Mouse (Mus musculus) liver, embryonic 16.5 days (tissue): Measurements from ENCODE around the gene Pdpn. TPM values are rescaled to one million over a fixed set of nuclear protein-coding genes. Genes with fewer than 3 reads are reported as not detected.

Source experiments
- ATAC-seq: fragments of 200-750 bp; cut with Nextera tagmentation; 2 replicates; pipeline ENCODE4 v1.8.0; 2017; ENCODE audit warnings: low read depth, mild to moderate bottlenecking, moderate number of reproducible peaks, moderate library complexity
- H3K27ac ChIP-seq: fragments of 300-500 bp; sonication (generic); 2 replicates; pipeline ENCODE4 v1.5.1; 2014; ENCODE audit warnings: mild to moderate bottlenecking, low read length
- H3K27me3 ChIP-seq: fragments of 300-500 bp; sonication (generic); 2 replicates; pipeline ENCODE4 v1.6.1; 2014; ENCODE audit warnings: low read depth, low read length, mixed read lengths; ENCODE audit not compliant: control insufficient read depth, insufficient read depth
- H3K36me3 ChIP-seq: fragments of 300-500 bp; sonication (generic); 2 replicates; pipeline ENCODE4 v1.6.1; 2014; ENCODE audit warnings: mild to moderate bottlenecking; ENCODE audit not compliant: control insufficient read depth, insufficient read depth
- H3K4me1 ChIP-seq: fragments of 300-500 bp; sonication (generic); 2 replicates; pipeline ENCODE4 v1.6.1; 2014; ENCODE audit warnings: low read depth, low read length, mixed read lengths; ENCODE audit not compliant: control insufficient read depth
- H3K4me2 ChIP-seq: fragments of 300-500 bp; sonication (generic); 2 replicates; pipeline ENCODE4 v1.6.1; 2014; ENCODE audit warnings: low read depth, low read length, mixed read lengths
- H3K4me3 ChIP-seq: fragments of 300-500 bp; sonication (generic); 2 replicates; pipeline ENCODE4 v1.5.1; 2014; ENCODE audit warnings: low read depth, mild to moderate bottlenecking, low read length
- H3K9ac ChIP-seq: fragments of 300-500 bp; sonication (generic); 2 replicates; pipeline ENCODE4 v1.6.1; 2014; ENCODE audit warnings: low read depth, low read length
- H3K9me3 ChIP-seq: fragments of 300-500 bp; sonication (generic); replicated peaks from 2 replicates; pipeline ENCODE4 v1.6.1; 2016; ENCODE audit warnings: low read length; ENCODE audit not compliant: control insufficient read depth
- WGBS: fragments of 180-500 bp; shearing (Covaris S2); extraction: QIAGEN DNeasy Blood & Tissue Kit; methylation state at CpG from one replicate; pipeline ENCODE4 v1.1.7; 2014; ENCODE audit not compliant: insufficient replicate concordance; 5-methylcytosine and 5-hydroxymethylcytosine counted together
- polyA plus RNA-seq: library from polyadenylated mRNA; unstranded; fragments of >200 nt; fragmentation: Nextera tagmentation; extraction: Ambion mirVana; gene quantifications from 2 replicates; pipeline ENCODE4 v1.2.1, GENCODE M21; 2015

Pdpn gene
- polyA plus RNA-seq, 1 experiment from 2014 or later: 1.5 TPM

DNA sequence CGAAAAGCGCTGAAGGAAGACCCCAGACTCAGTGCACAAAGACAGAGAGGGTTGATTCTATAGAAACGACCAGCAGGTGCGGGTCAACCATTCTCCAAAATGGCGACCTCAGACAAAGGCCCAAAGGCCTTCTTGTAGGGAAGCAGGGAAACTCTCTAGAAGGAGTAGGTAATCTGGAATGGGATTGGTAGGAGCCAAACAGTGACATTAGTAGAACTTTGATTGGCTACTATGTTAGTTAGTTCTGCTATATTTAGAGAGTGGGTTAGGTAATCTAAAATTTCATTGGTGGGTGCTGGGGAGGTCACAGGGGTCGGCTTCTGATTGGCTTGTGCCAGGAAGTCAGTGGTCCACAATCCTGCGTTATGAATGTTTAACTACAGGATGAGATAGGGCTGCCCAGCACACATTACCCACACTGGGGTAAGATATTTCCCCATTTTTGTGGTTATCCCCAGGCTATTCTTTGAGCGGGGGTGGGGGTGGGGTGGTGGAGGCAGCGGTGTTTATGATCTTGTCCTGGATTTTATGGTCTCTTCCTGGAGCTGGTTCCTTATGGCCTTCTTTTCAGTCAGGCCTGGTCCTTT lies 59.7 kb downstream of the Pdpn start:
- WGBS: 48% methylated on average over 9 of the region's 9 CpGs
- Histone ChIP-seq H3K4me3 (no peak overlapping the region), H3K27me3 (no peaks in the 10 kb centered on the region), H3K4me1 (no peaks in the 10 kb centered on the region; the same call in 1 of the 2 replicates), H3K4me2 (no peak overlapping the region), H3K9ac (no peak overlapping the region), H3K36me3 (no peaks in the 10 kb centered on the region), H3K27ac (no peak overlapping the region), H3K9me3 (no peaks in the 10 kb centered on the region)
- ATAC-seq: no peak; the same call in 1 of the 2 replicates

GRCm38 (mm10) chr4:143239117-143239516 lies 60.2 kb downstream of the Pdpn start:
- Histone ChIP-seq H3K4me2 (no peak overlapping the region), H3K36me3 (no peaks in the 10 kb centered on the region), H3K27ac (no peak overlapping the region), H3K4me1 (no peaks in the 10 kb centered on the region; the same call in 1 of the 2 replicates), H3K9me3 (0 out of 2 replicates have a peak, but pooled peaks cover 2% of the 10 kb centered on the region), H3K4me3 (no peak overlapping the region), H3K27me3 (no peaks in the 10 kb centered on the region), H3K9ac (no peak overlapping the region)
- WGBS: 60% methylated on average over 5 of the region's 5 CpGs
- ATAC-seq: 0 out of 2 replicates have a peak, but pooled peaks have one; percentile 7

DNA sequence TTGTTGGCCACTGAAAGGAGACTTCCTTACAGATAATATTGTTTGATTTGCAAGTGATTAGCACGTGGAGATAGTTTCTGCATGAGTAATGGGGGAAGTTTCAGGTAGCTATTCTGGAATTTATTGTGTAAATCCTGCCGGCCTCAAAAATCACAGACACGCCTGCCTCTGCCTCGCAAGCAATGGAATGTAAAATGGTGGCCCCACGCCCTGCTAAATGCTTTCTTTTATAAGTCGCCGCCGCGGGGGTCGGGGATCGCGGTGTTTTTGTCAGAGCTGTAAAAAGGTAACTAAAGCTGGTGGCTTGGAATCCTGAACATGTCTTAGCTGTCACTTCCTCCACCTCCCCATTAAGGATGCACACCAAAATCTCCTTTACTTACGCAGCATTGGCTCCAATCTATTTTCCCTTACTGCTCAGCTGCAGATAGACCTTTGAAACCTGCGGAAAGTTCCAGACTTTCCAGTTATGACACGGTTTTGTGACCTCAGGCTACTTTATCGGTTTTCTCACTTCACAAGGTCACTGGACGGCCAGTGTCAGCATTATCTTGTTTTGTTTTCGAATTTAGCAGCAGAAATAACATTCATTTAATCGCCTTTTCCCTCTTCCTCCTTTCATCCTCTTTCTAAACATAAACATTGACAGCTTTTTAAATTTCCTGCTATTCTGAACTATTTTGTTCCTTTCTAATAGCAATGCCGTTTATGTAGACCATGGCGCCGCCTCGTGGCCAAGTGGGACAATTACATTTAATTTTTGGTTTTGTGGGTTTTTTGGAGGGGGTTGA lies 60.9 kb downstream of the Pdpn start:
- ATAC-seq: no peak
- Histone ChIP-seq H3K36me3 (no peaks in the 10 kb centered on the region), H3K27ac (no peak overlapping the region), H3K9me3 (0 out of 2 replicates have a peak, but pooled peaks cover 2% of the 10 kb centered on the region), H3K9ac (no peak overlapping the region), H3K4me1 (no peaks in the 10 kb centered on the region; the same call in 1 of the 2 replicates), H3K27me3 (no peaks in the 10 kb centered on the region), H3K4me2 (peak overlapping the region; percentile 47), H3K4me3 (peak overlapping the region; percentile 18)
- 15% methylated on average over 23 of the region's 23 CpGs for WGBS

DNA sequence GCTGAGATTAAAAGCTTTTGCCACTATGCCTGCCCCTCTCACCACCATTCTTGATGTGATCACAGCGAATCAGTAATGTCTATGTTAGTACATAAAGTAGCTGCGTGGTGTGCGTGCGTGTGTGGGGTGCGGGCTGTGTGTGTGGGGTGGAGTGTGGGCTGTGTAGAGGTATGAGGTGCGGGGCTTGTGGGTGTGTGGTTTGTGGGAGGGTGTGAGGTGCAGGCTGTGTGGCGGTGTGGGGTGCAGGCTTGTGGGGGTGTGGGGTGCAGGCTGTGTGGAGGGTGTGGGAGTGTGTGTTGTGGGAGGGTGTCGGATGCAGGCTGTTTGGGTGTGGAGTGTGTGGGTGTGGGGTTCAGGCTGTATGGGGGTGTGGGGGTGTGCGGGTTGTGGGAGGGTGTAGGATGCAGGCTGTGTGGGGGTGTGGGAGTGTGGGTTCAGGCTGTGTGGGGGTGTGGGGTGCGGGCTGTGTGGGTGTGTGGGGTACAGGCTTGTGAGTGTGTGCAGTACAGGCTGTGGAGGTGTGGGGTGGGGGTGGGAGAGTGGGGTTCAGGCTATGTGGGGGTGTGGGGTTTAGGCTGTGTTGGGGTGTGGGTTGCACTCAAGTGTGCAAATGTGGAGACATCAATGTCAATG lies 67.5 kb downstream of the Pdpn start:
- no peak overlapping the region for H3K4me3 ChIP-seq
- H3K4me1 ChIP-seq: no peaks in the 10 kb centered on the region
- H3K27me3 ChIP-seq: no peaks in the 10 kb centered on the region
- no peak for ATAC-seq
- 0 out of 2 replicates have a peak, but pooled peaks cover 2% of the 10 kb centered on the region for H3K9me3 ChIP-seq
- no peak overlapping the region for H3K4me2 ChIP-seq
- no peak overlapping the region for H3K9ac ChIP-seq
- no peak overlapping the region for H3K27ac ChIP-seq
- 70% methylated on average over 10 of the region's 10 CpGs for WGBS
- no peaks in the 10 kb centered on the region for H3K36me3 ChIP-seq

DNA sequence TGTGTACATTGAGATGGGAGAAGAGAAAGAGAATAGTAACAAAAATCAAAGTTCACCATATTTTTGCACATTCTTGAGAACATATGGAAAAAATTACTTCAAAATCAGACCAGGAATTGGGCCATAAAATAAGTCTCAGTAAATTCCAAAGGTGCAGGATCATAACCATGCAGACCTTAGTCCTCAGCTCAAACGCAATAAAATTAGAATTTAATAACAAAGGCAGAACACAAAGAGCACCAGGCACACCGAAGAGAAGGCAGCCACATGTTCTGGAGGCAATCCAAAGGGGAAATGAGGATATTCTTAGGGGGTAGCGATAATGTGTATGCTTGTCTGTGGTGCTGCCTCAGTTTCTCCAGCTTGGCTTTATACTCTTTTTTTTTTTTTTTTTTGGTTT lies 68.3 kb downstream of the Pdpn start:
- 70% methylated on average over 3 of the region's 3 CpGs for WGBS
- Histone ChIP-seq H3K9ac (no peak overlapping the region), H3K4me1 (no peaks in the 10 kb centered on the region), H3K36me3 (no peaks in the 10 kb centered on the region), H3K4me2 (no peak overlapping the region), H3K4me3 (no peak overlapping the region), H3K9me3 (0 out of 2 replicates have a peak, but pooled peaks cover 2% of the 10 kb centered on the region), H3K27ac (no peak overlapping the region), H3K27me3 (no peaks in the 10 kb centered on the region)
- no peak for ATAC-seq

GRCm38 (mm10) chr4:143227976-143228375 lies 71.4 kb downstream of the Pdpn start:
- no peak for ATAC-seq
- 49% methylated on average over 5 of the region's 5 CpGs for WGBS
- no peak overlapping the region for H3K4me2 ChIP-seq
- no peaks in the 10 kb centered on the region for H3K9me3 ChIP-seq
- no peaks in the 10 kb centered on the region for H3K36me3 ChIP-seq
- H3K27me3 ChIP-seq: no peaks in the 10 kb centered on the region
- H3K4me3 ChIP-seq: no peak overlapping the region
- no peak overlapping the region for H3K9ac ChIP-seq
- H3K27ac ChIP-seq: no peak overlapping the region
- no peaks in the 10 kb centered on the region for H3K4me1 ChIP-seq

GRCm38 (mm10) chr4:143225886-143226285 lies 73.5 kb downstream of the Pdpn start:
- Histone ChIP-seq H3K27me3 (no peaks in the 10 kb centered on the region), H3K27ac (no peak overlapping the region), H3K9me3 (no peaks in the 10 kb centered on the region), H3K4me3 (no peak overlapping the region), H3K4me2 (no peak overlapping the region), H3K4me1 (no peaks in the 10 kb centered on the region), H3K36me3 (no peaks in the 10 kb centered on the region), H3K9ac (no peak overlapping the region)
- ATAC-seq: no peak
- WGBS: 50% methylated on average over 9 of the region's 9 CpGs

- no peak overlapping the region for H3K9ac ChIP-seq
- no peaks in the 10 kb centered on the region for H3K27me3 ChIP-seq
- H3K4me1 ChIP-seq: no peaks in the 10 kb centered on the region
- no peak overlapping the region for H3K27ac ChIP-seq
- H3K4me2 ChIP-seq: no peak overlapping the region
- no peak for ATAC-seq
- no peaks in the 10 kb centered on the region for H3K9me3 ChIP-seq
- no peak overlapping the region for H3K4me3 ChIP-seq
- 20% methylated on average over 9 of the region's 9 CpGs for WGBS
- no peaks in the 10 kb centered on the region for H3K36me3 ChIP-seq
Observed at GRCm38 (mm10) chr4:143219316-143219751, 80.0 kb downstream of the Pdpn start.

- WGBS: 53% methylated on average over 2 of the region's 2 CpGs
Observed at GRCm38 (mm10) chr4:143218858-143219257, 80.5 kb downstream of the Pdpn start.

More at GRCm38 (mm10) chr4:143218858-143219257, 80.5 kb downstream of the Pdpn start:
- no peak overlapping the region for H3K4me3 ChIP-seq
- H3K36me3 ChIP-seq: no peaks in the 10 kb centered on the region
- H3K27me3 ChIP-seq: no peaks in the 10 kb centered on the region
- H3K9me3 ChIP-seq: no peaks in the 10 kb centered on the region
- H3K4me1 ChIP-seq: no peaks in the 10 kb centered on the region
- H3K9ac ChIP-seq: no peak overlapping the region
- H3K27ac ChIP-seq: no peak overlapping the region
- no peak overlapping the region for H3K4me2 ChIP-seq
- ATAC-seq: no peak
